Mouse (Mus musculus) bone marrow macrophage, adult 2 months (primary cell): ENCODE results near the gene Il1a. TPM values are rescaled to one million over a fixed set of nuclear protein-coding genes. Genes with fewer than 3 reads are reported as not detected.

Experiments
- H3K27ac ChIP-seq: 2 replicates; pipeline ENCODE4 v1.5.1; 2012; ENCODE audit warnings: low read depth, low read length; ENCODE audit not compliant: insufficient read depth
- H3K4me1 ChIP-seq: 2 replicates; pipeline ENCODE4 v1.6.1; 2012; ENCODE audit warnings: low read length; ENCODE audit not compliant: control insufficient read depth, insufficient read depth
- H3K4me3 ChIP-seq: 2 replicates; pipeline ENCODE4 v1.5.1; 2012; ENCODE audit warnings: mild to moderate bottlenecking, low read length, moderate library complexity; ENCODE audit not compliant: insufficient read depth
- CTCF ChIP-seq: IDR thresholded peaks from 2 replicates; pipeline ENCODE4 v1.5.1; 2012; ENCODE audit warnings: low read depth, mild to moderate bottlenecking, low read length, moderate library complexity
- POLR2A ChIP-seq: IDR thresholded peaks from 2 replicates; pipeline ENCODE4 v1.6.1; 2012; ENCODE audit warnings: mild to moderate bottlenecking, low read depth, low read length, borderline replicate concordance
- polyA plus RNA-seq: library from polyadenylated mRNA; stranded (reverse); fragments of >200 nt; gene quantifications from 2 replicates; pipeline ENCODE4 v1.2.4, GENCODE M21; 2012; ENCODE audit not compliant: missing spikeins, insufficient read depth, insufficient read length

Il1a gene
- polyA plus RNA-seq, 1 experiment, result not detected

GRCm38 (mm10) chr2:129306020-129306419 lies 3.8 kb downstream of the Il1a start:
- H3K4me1 ChIP-seq, result peaks cover 26% of the 10 kb centered on the region

GRCm38 (mm10) chr2:129297589-129297982 lies 12.2 kb downstream of the Il1a start:
- peak overlapping the region; percentile 77 for H3K4me3 ChIP-seq
- peak overlapping the region; percentile 79 for H3K27ac ChIP-seq
- H3K4me1 ChIP-seq, result peaks cover 4% of the 10 kb centered on the region; the same call in 1 of the 2 replicates
- TF ChIP-seq CTCF, result no peak
- no peak for TF ChIP-seq POLR2A

More at GRCm38 (mm10) chr2:129306020-129306419, 3.8 kb downstream of the Il1a start:
- Histone ChIP-seq H3K4me3 (no peak overlapping the region), H3K27ac (no peak overlapping the region)
- no peak for TF ChIP-seq POLR2A
- TF ChIP-seq CTCF, result no peak

DNA sequence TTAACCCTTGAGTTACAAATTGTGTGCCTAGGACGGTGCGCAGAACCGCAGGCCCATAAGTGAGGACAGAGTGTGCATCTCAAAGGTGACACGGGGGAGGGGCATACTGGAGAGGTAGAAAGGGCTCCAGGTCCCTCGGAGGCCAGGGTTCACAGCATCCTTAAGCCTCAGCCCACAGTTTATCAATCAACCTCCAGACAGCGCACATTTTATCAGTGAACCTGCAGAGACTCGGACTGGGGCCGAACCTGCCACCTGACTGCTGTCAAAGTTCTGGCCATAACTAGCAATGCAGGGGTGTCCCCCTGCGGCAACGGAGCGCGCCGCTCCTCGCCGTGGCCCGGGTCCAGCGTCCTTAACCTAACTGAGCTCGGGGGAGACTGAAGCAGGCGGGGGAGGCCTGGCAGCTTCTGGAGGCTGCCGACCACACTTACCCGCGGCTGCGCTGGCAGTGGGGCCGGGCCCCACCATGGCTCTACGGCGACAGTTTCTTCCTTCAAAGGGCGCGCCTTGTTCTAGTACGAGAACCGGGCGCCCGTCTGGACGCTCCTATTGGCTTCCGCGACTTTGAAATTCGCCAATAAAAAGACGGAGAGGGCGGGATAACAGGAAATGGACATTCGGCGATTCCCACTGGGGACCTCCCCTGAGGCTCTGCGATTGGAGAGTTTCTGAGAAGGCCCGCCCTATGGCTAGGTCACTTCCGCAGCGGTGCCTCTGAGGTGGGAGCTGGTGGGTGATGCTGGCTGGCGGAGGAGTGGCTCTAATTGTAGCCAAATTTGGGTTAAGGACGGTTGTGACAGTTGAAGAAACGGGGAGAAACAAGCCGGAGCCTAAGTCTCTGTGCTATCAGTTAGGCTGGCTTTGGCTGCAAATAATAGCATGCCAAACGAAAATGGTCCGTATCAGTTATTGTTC lies 12.8 kb downstream of the Il1a start, which contains the start of gene Ckap2l:
Ckap2l (minus strand) TSS at position 542 of the 918 bp plus-strand sequence.
- Histone ChIP-seq H3K27ac (peak within 1 kb of the TSS; percentile 79), H3K4me3 (peak within 1 kb of the TSS; percentile 90), H3K4me1 (peaks cover 4% of the 10 kb centered on the region; the same call in 1 of the 2 replicates)
- TF ChIP-seq POLR2A (no peak), CTCF (no peak)

GRCm38 (mm10) chr2:129296086-129296485 lies 13.7 kb downstream of the Il1a start:
- Histone ChIP-seq H3K27ac (no peak overlapping the region), H3K4me3 (peak overlapping the region; percentile 90), H3K4me1 (peaks cover 4% of the 10 kb centered on the region; the same call in 1 of the 2 replicates)
- TF ChIP-seq CTCF (no peak), POLR2A (no peak)

GRCm38 (mm10) chr2:129295075-129295474 lies 14.7 kb downstream of the Il1a start:
- H3K4me3 ChIP-seq, result no peak overlapping the region
- no peak overlapping the region for H3K27ac ChIP-seq
- peaks cover 4% of the 10 kb centered on the region; the same call in 1 of the 2 replicates for H3K4me1 ChIP-seq
- TF ChIP-seq CTCF, result no peak
- TF ChIP-seq POLR2A, result no peak

DNA sequence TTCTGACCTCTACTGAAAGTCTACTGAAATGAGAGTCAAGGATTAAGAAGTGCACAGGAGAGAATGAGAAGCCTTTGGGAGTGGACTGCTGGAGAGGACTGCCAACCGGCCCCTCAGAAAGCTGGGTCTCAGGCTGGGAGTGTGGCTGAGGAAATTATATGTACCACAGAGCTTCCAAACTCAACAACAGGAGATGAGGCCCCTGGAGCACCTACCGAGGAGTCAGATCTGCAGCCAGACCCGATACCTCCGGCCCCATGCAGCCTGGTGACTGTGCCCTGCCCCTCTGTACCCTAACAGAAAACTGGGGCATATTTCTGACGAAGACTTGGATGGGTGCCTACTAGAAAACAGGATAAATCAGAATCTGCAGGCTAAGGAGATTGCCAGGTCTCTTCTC lies 35.9 kb downstream of the Il1a start:
- no peak overlapping the region for H3K4me3 ChIP-seq
- TF ChIP-seq POLR2A (no peak), CTCF (no peak)
- H3K27ac ChIP-seq, result no peak overlapping the region
- H3K4me1 ChIP-seq, result no peaks in the 10 kb centered on the region

- Histone ChIP-seq H3K27ac (no peak overlapping the region), H3K4me3 (no peak overlapping the region), H3K4me1 (no peaks in the 10 kb centered on the region)
- TF ChIP-seq POLR2A (no peak), CTCF (no peak)
Observed at GRCm38 (mm10) chr2:129270621-129271020, 39.2 kb downstream of the Il1a start.

DNA sequence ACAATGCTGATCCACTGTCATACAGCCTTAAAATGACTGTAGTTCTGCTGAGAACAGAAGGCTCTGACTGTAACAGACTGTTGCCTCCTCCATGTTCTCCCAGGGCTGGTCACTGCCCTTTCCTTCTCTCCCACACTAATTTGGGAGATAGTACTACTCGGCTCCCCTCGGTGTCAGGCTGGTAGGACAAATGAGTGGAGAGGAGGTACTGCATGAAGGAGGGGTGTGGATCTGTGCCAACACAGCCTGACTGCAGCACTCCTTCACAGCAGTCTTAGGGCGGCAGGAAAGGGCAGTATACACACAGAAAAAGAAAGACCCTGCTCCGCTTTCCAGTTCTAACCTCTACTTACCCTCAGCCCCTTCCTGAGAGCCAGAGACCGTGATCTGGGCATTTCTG lies 39.8 kb downstream of the Il1a start:
- no peak overlapping the region for H3K4me3 ChIP-seq
- H3K4me1 ChIP-seq, result no peaks in the 10 kb centered on the region
- TF ChIP-seq CTCF (no peak), POLR2A (no peak)
- no peak overlapping the region for H3K27ac ChIP-seq

GRCm38 (mm10) chr2:129269161-129269643 lies 40.6 kb downstream of the Il1a start:
- Histone ChIP-seq H3K4me1 (peaks cover 2% of the 10 kb centered on the region), H3K27ac (no peak overlapping the region), H3K4me3 (no peak overlapping the region)
- TF ChIP-seq POLR2A (no peak), CTCF (no peak)

DNA sequence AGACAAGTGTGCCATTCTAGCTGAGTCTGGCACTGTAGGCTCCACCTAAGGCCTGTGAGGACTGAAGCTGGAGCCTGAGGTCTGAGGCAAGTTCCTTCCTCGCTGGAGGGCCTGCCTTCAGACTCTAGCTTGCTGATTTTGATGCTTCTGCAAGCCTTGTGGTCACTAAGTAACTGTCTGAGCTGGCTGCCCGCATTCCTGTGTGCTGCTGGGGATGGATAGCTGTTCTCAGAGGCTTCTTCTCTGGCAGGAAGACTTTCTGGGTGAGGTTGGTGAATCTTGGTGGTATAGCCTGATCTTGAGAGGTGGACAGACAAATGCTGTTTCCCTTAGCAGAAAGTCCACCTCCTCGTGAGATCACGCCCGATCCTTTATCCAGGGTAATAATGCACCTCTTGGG lies 42.0 kb downstream of the Il1a start:
- Histone ChIP-seq H3K4me3 (no peak overlapping the region), H3K4me1 (peaks cover 17% of the 10 kb centered on the region), H3K27ac (no peak overlapping the region)
- TF ChIP-seq POLR2A (no peak), CTCF (no peak)
